Mouse (Mus musculus) limb, embryonic 12.5 days (tissue): ENCODE results near the gene Dennd1c. TPM values are rescaled to one million over a fixed set of nuclear protein-coding genes. Genes with fewer than 3 reads are reported as not detected.
A peak's percentile ranks its signal among the peaks of the same experiment; 100 is the strongest.

Experiments
- ATAC-seq: fragments of 200-750 bp; cut with Nextera tagmentation; 2 replicates; pipeline ENCODE4 v1.8.0; 2017; ENCODE audit warnings: low read depth, moderate TSS enrichment; ENCODE audit not compliant: insufficient number of reproducible peaks, insufficient read depth, low FRiP score, low TSS enrichment
- H3K27ac ChIP-seq: fragments of 300-500 bp; sonication (generic); 2 replicates; pipeline ENCODE4 v1.5.1; 2016; ENCODE audit warnings: mild to moderate bottlenecking, moderate library complexity
- H3K27me3 ChIP-seq: fragments of 300-500 bp; sonication (generic); 2 replicates; pipeline ENCODE4 v1.6.1; 2016; ENCODE audit warnings: mild to moderate bottlenecking, moderate library complexity
- H3K36me3 ChIP-seq: fragments of 300-500 bp; sonication (generic); 2 replicates; pipeline ENCODE4 v1.6.1; 2016; ENCODE audit warnings: mild to moderate bottlenecking, moderate library complexity
- H3K4me1 ChIP-seq: fragments of 300-500 bp; sonication (generic); replicated peaks from 2 replicates; pipeline ENCODE4 v1.6.1; 2016
- H3K4me2 ChIP-seq: fragments of 300-500 bp; sonication (generic); 2 replicates; pipeline ENCODE4 v1.6.1; 2016; ENCODE audit warnings: mild to moderate bottlenecking, moderate library complexity
- H3K4me3 ChIP-seq: fragments of 300-500 bp; sonication (generic); replicated peaks from 2 replicates; pipeline ENCODE4 v1.5.1; 2016; ENCODE audit warnings: mild to moderate bottlenecking
- H3K9ac ChIP-seq: fragments of 300-500 bp; sonication (generic); replicated peaks from 2 replicates; pipeline ENCODE4 v1.6.1; 2016; ENCODE audit warnings: mild to moderate bottlenecking, moderate library complexity
- H3K9me3 ChIP-seq: fragments of 300-500 bp; sonication (generic); 2 replicates; pipeline ENCODE4 v1.6.1; 2016; ENCODE audit warnings: mild to moderate bottlenecking, moderate library complexity
- WGBS: fragments of 180-500 bp; shearing (Covaris S2); methylation state at CpG from one replicate; pipeline ENCODE4 v1.1.7; 2016; 5-methylcytosine and 5-hydroxymethylcytosine counted together
- polyA plus RNA-seq: library from polyadenylated mRNA; unstranded; fragments of >200 nt; fragmentation: Nextera tagmentation; extraction: Ambion mirVana; gene quantifications from 2 replicates; pipeline ENCODE4 v1.2.1, GENCODE M21; 2016

Dennd1c gene
- 0.99 and 1.2 TPM in 2 replicates for polyA plus RNA-seq

- no peak for ATAC-seq
- no peaks in the 10 kb centered on the region for H3K9me3 ChIP-seq
- H3K4me3 ChIP-seq = no peak within 1 kb of the TSS
- no peak within 1 kb of the TSS for H3K4me2 ChIP-seq
- 0 out of 2 replicates have a peak, but pooled peaks cover 5% of the 10 kb centered on the region for H3K4me1 ChIP-seq
- H3K36me3 ChIP-seq = 0 out of 2 replicates have a peak, but pooled peaks cover 5% of the 10 kb centered on the region
- 48% methylated on average over 6 of the region's 6 CpGs for WGBS
- H3K9ac ChIP-seq = no peak within 1 kb of the TSS
- peaks cover 11% of the 10 kb centered on the region for H3K27me3 ChIP-seq
- H3K27ac ChIP-seq = no peak within 1 kb of the TSS
Measured at GRCm38 (mm10) chr17:57078336-57078735, at the start of gene Dennd1c. Gene Dennd1c (minus strand): TSS chr17:57078514.

GRCm38 (mm10) chr17:57125853-57126622, 47.7 kb upstream of the Dennd1c start:
- 56% methylated on average over 3 of the region's 3 CpGs for whole genome bisulfite sequencing
- H3K4me1 ChIP-seq = no peaks in the 10 kb centered on the region
- ATAC-seq = no peak

GRCm38 (mm10) chr17:57124792-57125191, 46.5 kb upstream of the Dennd1c start:
- H3K4me2 ChIP-seq = no peak overlapping the region
- H3K9ac ChIP-seq = no peak overlapping the region
- no peaks in the 10 kb centered on the region for H3K27me3 ChIP-seq
- no peak for ATAC-seq
- H3K27ac ChIP-seq = no peak overlapping the region
- 88% methylated on average over 4 of the region's 4 CpGs for WGBS
- H3K4me3 ChIP-seq = no peak overlapping the region
- no peaks in the 10 kb centered on the region for H3K36me3 ChIP-seq
- H3K4me1 ChIP-seq = no peaks in the 10 kb centered on the region
- no peaks in the 10 kb centered on the region for H3K9me3 ChIP-seq

More at GRCm38 (mm10) chr17:57125853-57126622, 47.7 kb upstream of the Dennd1c start:
- H3K9ac ChIP-seq = no peak overlapping the region
- no peak overlapping the region for H3K4me2 ChIP-seq
- H3K27ac ChIP-seq = no peak overlapping the region
- H3K4me3 ChIP-seq = no peak overlapping the region
- no peaks in the 10 kb centered on the region for H3K27me3 ChIP-seq
- no peaks in the 10 kb centered on the region for H3K36me3 ChIP-seq
- no peaks in the 10 kb centered on the region for H3K9me3 ChIP-seq

GRCm38 (mm10) chr17:57123192-57124118, 45.1 kb upstream of the Dennd1c start:
- no peak overlapping the region for H3K27ac ChIP-seq
- no peaks in the 10 kb centered on the region for H3K9me3 ChIP-seq
- H3K4me3 ChIP-seq = no peak overlapping the region
- H3K4me1 ChIP-seq = no peaks in the 10 kb centered on the region
- 88% methylated on average over 11 of the region's 11 CpGs for WGBS
- H3K9ac ChIP-seq = no peak overlapping the region
- no peaks in the 10 kb centered on the region for H3K27me3 ChIP-seq
- ATAC-seq = no peak
- H3K36me3 ChIP-seq = no peaks in the 10 kb centered on the region
- no peak overlapping the region for H3K4me2 ChIP-seq

GRCm38 (mm10) chr17:57121856-57122255, 43.5 kb upstream of the Dennd1c start:
- no peak overlapping the region for H3K27ac ChIP-seq
- H3K9me3 ChIP-seq = no peaks in the 10 kb centered on the region
- no peaks in the 10 kb centered on the region; the same call in 1 of the 2 replicates for H3K27me3 ChIP-seq
- H3K9ac ChIP-seq = no peak overlapping the region
- no peak for ATAC-seq
- H3K36me3 ChIP-seq = no peaks in the 10 kb centered on the region
- H3K4me1 ChIP-seq = no peaks in the 10 kb centered on the region
- H3K4me3 ChIP-seq = no peak overlapping the region
- 61% methylated on average over 2 of the region's 2 CpGs for WGBS
- H3K4me2 ChIP-seq = no peak overlapping the region

- peak overlapping the region; percentile 20 for H3K4me2 ChIP-seq
- no peaks in the 10 kb centered on the region for H3K9me3 ChIP-seq
- no peaks in the 10 kb centered on the region for H3K4me1 ChIP-seq
- 2% methylated on average over 11 of the region's 11 CpGs for WGBS
- no peaks in the 10 kb centered on the region for H3K36me3 ChIP-seq
- H3K4me3 ChIP-seq = no peak overlapping the region
- no peaks in the 10 kb centered on the region; the same call in 1 of the 2 replicates for H3K27me3 ChIP-seq
- no peak overlapping the region for H3K27ac ChIP-seq
- H3K9ac ChIP-seq = no peak overlapping the region
- peak; percentile 89 for ATAC-seq
Measured at GRCm38 (mm10) chr17:57118524-57119349, 40.4 kb upstream of the Dennd1c start.

GRCm38 (mm10) chr17:57116801-57117200, 38.5 kb upstream of the Dennd1c start:
- no peak overlapping the region for H3K9ac ChIP-seq
- H3K27ac ChIP-seq = no peak overlapping the region
- no peaks in the 10 kb centered on the region; the same call in 1 of the 2 replicates for H3K27me3 ChIP-seq
- H3K9me3 ChIP-seq = no peaks in the 10 kb centered on the region
- no peaks in the 10 kb centered on the region for H3K4me1 ChIP-seq
- 78% methylated on average over 2 of the region's 2 CpGs for WGBS
- ATAC-seq = no peak
- no peak overlapping the region for H3K4me2 ChIP-seq
- H3K4me3 ChIP-seq = no peak overlapping the region
- no peaks in the 10 kb centered on the region for H3K36me3 ChIP-seq

GRCm38 (mm10) chr17:57112768-57113474, 34.6 kb upstream of the Dennd1c start:
- ATAC-seq = no peak
- Histone ChIP-seq H3K36me3 (no peaks in the 10 kb centered on the region), H3K9ac (no peak overlapping the region), H3K4me2 (no peak overlapping the region), H3K4me3 (no peak overlapping the region), H3K4me1 (no peaks in the 10 kb centered on the region), H3K9me3 (no peaks in the 10 kb centered on the region), H3K27me3 (no peaks in the 10 kb centered on the region; the same call in 1 of the 2 replicates), H3K27ac (no peak overlapping the region)
- 84% methylated on average over 10 of the region's 10 CpGs for WGBS

- Histone ChIP-seq H3K4me2 (no peak overlapping the region), H3K9ac (no peak overlapping the region), H3K36me3 (0 out of 2 replicates have a peak, but pooled peaks cover 4% of the 10 kb centered on the region), H3K27ac (no peak overlapping the region), H3K4me3 (no peak overlapping the region), H3K27me3 (no peaks in the 10 kb centered on the region), H3K9me3 (no peaks in the 10 kb centered on the region), H3K4me1 (peaks cover 15% of the 10 kb centered on the region)
- 85% methylated on average over 1 of the region's 1 CpGs for WGBS
- no peak for ATAC-seq
Measured at GRCm38 (mm10) chr17:57110005-57110404, 31.7 kb upstream of the Dennd1c start.

- 45% methylated on average over 5 of the region's 5 CpGs for WGBS
- Histone ChIP-seq H3K27me3 (no peaks in the 10 kb centered on the region), H3K4me2 (no peak overlapping the region), H3K36me3 (0 out of 2 replicates have a peak, but pooled peaks cover 4% of the 10 kb centered on the region), H3K9me3 (no peaks in the 10 kb centered on the region), H3K27ac (no peak overlapping the region), H3K4me3 (no peak overlapping the region), H3K4me1 (peaks cover 22% of the 10 kb centered on the region), H3K9ac (no peak overlapping the region)
- ATAC-seq = no peak
Measured at GRCm38 (mm10) chr17:57108666-57109171, 30.4 kb upstream of the Dennd1c start.
